Mouse (Mus musculus): ENCODE data around the gene Slc16a2.

- TF ChIP-seq CTCF (IDR thresholded peaks at IDR 0.05) = no peak
- TF ChIP-seq EP300 (IDR thresholded peaks at IDR 0.05) = no peak
Observed at GRCm38 (mm10) chrX:103862877-103863276, 41.1 kb upstream of the Slc16a2 start.

All from lung, postnatal 0 days (tissue).